Mouse (Mus musculus) neural tube, postnatal 0 days (tissue): ENCODE data around the gene Naif1. TPM values are rescaled to one million over a fixed set of nuclear protein-coding genes. Genes with fewer than 3 reads are reported as not detected.

ENCODE experiments used
- polyA plus RNA-seq: library from polyadenylated mRNA; unstranded; fragments of >200 nt; fragmentation: Nextera tagmentation; extraction: Ambion mirVana; gene quantifications from 2 replicates; pipeline ENCODE4 v1.2.1, GENCODE M21; 2015

Naif1 gene
- 3.4 and 4.1 TPM in 2 replicates for polyA plus RNA-seq

GRCm38 (mm10) chr2:32449761-32450754, at the start of gene Naif1:
Gene Naif1 (plus strand): TSS chr2:32450457.

GRCm38 (mm10) chr2:32450881-32451844, 906 bp downstream of the Naif1 start, which contains the start of gene Slc25a25:
Gene Slc25a25 (minus strand): TSS chr2:32451445.

Other genes with a start within 250 kb of the Naif1 start
- gene Pomt1, start 213.9 kb upstream of the Naif1 start, polyA plus RNA-seq, result 20.3 and 22.4 TPM in 2 replicates
- 89.7 and 106 TPM in 2 replicates for gene Uck1, start 190.3 kb upstream of the Naif1 start, polyA plus RNA-seq
- 22.7 and 26.8 TPM in 2 replicates for gene Golga2, start 163.1 kb upstream of the Naif1 start, polyA plus RNA-seq
- 488 and 494 TPM in 2 replicates for gene Swi5, start 162.4 kb upstream of the Naif1 start, polyA plus RNA-seq
- gene Ciz1, start 98.1 kb upstream of the Naif1 start, polyA plus RNA-seq, result 28.7 and 35.2 TPM in 2 replicates
- 148 and 151 TPM in 2 replicates for gene Dnm1, start 97.1 kb upstream of the Naif1 start, polyA plus RNA-seq
- 300 and 324 TPM in 2 replicates for gene 1110008P14Rik, start 68.5 kb upstream of the Naif1 start, polyA plus RNA-seq
- gene Lcn2, start 62.2 kb upstream of the Naif1 start, polyA plus RNA-seq, result 1.2 and 2.4 TPM in 2 replicates
- gene Ptges2, start 54.6 kb upstream of the Naif1 start, polyA plus RNA-seq, result 65.6 and 72.8 TPM in 2 replicates
- gene Slc25a25, start 988 bp downstream of the Naif1 start, polyA plus RNA-seq, result 45.4 and 50.9 TPM in 2 replicates
- 8.4 and 9.0 TPM in 2 replicates for gene Fam102a, start 84.9 kb downstream of the Naif1 start, polyA plus RNA-seq
- gene Dpm2, start 120.4 kb downstream of the Naif1 start, polyA plus RNA-seq, result 146 and 153 TPM in 2 replicates
- 15.4 and 21.2 TPM in 2 replicates for gene Pip5kl1, start 124.3 kb downstream of the Naif1 start, polyA plus RNA-seq
- gene 9430097D07Rik, start 125.2 kb downstream of the Naif1 start, polyA plus RNA-seq, result 1.2 TPM in 2 replicates
- 43.1 and 45.8 TPM in 2 replicates for gene St6galnac4, start 136.6 kb downstream of the Naif1 start, polyA plus RNA-seq
- 21.6 and 23.7 TPM in 2 replicates for gene St6galnac6, start 149.3 kb downstream of the Naif1 start, polyA plus RNA-seq
- gene Ak1, start 171.3 kb downstream of the Naif1 start, polyA plus RNA-seq, result 109 and 116 TPM in 2 replicates
- gene Eng, start 196.1 kb downstream of the Naif1 start, polyA plus RNA-seq, result 22.6 and 25.0 TPM in 2 replicates